Mouse (Mus musculus): ENCODE data around the gene Tctn3.
"Not testable (repeated sequence)": the region's sequence is repeated elsewhere in the genome, so short reads cannot be mapped to it uniquely, and the experiment has no call there.

Tctn3 gene

DNA sequence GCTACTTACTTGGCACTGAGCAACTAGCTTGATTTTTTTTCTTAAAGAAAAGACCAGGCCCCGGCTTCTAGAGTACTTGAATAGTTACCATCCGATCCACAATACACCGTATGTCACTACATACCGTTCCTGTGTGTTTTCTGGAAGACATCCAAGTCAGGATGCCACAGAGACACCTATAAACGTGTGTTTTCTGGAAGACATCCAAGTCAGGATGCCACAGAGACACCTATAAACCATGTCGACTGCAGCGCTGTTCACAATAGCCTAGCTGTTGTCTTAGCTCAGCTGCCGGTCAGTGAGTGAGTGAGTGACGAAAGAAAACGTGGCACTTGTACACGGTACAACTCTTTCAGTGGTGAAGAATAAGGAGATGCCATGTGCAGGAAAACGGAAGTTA is 13.9 kb upstream of the Tctn3 start:
- no peak for DNase-seq (ENCODE audit: low spot score in 2 of 2)

- not testable (repeated sequence) for DNase-seq (ENCODE audit: low spot score in 2 of 2)
These were observed 9.6 kb upstream of the Tctn3 start for GRCm38 (mm10) chr19:40621616-40622015.

DNA sequence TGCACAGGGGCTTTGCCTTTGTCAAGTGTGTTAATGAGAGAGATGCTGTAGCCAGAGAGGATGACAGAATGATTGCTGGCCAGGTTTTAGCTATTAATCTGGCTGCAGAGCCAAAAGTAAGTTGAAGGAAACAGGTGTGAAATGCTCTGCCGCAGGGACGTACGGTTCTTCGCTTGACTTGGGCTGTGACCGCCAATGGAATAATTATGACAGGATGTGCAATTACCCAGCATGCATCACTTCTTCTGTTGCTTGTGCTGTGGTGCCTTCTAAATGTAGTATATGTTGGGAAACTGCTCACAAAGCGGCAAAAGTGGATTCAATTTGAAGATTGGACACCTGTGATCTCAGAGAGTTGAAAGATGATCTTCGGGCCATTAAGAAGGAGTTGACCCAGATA is 4.0 kb upstream of the Tctn3 start:
- no peak for DNase-seq (ENCODE audit: low spot score in 2 of 2)

DNA sequence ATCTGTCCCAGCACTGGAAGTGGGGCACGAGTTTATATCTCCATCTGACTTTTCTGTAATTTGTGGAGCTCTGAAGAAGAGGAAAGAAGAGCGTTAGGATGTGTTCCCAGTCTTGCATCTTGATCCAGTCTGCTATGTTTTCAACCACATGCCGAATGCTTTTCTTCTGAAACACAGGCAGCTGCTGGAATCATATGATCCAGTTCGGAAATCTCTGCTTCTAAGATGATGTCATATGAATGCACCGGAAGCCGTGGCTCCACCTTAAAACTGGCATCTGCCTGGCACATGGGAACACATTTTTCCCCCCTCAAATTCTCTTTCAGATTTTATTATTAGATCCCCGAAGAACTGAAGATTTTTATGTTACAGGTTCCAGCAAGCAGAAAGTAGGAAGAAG is 2.8 kb upstream of the Tctn3 start:
- no peak for DNase-seq (ENCODE audit: low spot score in 2 of 2)

GRCm38 (mm10) chr19:40607676-40608075 is 4.4 kb downstream of the Tctn3 start:
- no peak for DNase-seq (ENCODE audit: low spot score in 2 of 2)

GRCm38 (mm10) chr19:40605189-40605588 is 6.8 kb downstream of the Tctn3 start:
- no peak for DNase-seq (ENCODE audit: low spot score in 2 of 2)

DNA sequence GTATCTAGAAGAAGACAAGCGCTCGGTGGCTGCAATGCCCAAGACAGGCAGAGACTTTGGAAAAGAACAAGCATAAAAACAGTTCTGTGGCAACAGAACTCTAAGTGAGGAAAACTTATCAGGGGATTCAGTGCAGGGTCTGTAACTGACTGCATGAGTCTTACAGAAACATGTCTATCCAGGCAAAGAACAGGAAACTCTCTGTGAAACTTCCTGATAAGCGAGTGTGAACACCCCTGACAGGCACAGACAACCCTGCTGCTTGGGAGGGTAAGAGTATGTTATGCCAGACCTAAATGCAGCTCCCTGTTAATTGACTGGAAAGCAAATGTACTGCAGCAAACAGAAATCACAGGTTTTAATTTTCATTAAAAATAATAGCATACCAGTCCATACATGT is 10.2 kb downstream of the Tctn3 start:
- no peak for DNase-seq (ENCODE audit: low spot score in 2 of 2)

DNA sequence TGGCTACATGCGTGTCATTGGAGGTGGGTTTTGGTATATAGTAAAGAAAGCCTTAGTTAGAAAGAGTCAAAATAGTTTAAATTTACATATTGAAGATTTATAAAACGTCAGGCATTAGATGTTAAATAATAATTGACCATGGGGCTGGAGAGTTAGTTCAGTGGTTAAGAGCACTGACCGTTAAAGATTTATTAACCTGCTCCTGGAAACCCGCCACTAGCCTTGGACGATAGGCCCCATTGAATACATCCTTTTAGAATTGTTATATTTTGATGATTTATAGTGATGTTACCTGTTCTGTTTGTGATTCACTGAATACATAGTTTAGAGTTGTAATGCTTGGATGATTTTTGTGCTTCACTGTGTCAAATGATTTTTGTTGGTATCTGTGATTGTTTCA is 11.2 kb downstream of the Tctn3 start:
- not testable (repeated sequence) for DNase-seq (ENCODE audit: low spot score in 2 of 2)

DNA sequence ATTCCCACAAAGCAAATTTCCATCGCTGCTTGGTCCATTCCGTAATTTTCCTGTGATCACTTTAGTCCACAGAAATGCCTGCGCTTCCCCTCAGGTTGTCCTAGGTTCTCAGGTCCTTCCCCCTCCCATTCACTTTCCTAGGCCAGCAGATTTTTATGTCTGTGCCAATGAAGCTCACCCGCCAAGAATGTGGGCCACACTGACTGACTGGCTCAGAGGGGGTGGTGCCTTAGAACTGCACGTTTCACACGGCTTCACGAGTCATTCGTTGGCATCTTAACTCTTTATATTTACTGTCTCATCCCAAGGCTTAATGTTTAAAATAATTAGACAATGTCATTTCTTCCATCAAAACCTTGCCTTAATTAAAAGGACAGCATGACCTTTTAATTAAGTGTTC is 16.2 kb downstream of the Tctn3 start:
- DNase-seq (ENCODE audit: low spot score in 2 of 2): no peak

DNA sequence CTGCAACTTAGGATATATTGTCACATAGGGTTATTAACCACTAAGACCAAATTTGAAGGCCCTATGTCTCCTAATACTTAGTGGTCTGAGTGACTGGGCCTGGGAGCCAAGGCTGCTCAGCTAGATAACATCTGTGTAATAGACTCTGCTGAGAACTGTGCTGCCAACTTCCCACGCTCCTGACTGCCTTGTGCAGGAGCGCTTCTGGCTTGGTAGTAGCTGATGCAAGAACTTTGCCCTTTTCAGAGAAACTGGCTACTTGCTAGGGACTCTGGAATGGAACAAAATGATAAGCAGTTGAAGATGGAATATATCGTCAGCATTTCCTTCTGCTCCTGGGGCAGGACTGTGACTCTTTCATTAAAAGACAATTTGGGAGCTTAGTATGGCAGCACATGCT is 16.8 kb downstream of the Tctn3 start:
- no peak for DNase-seq (ENCODE audit: low spot score in 2 of 2)

DNA sequence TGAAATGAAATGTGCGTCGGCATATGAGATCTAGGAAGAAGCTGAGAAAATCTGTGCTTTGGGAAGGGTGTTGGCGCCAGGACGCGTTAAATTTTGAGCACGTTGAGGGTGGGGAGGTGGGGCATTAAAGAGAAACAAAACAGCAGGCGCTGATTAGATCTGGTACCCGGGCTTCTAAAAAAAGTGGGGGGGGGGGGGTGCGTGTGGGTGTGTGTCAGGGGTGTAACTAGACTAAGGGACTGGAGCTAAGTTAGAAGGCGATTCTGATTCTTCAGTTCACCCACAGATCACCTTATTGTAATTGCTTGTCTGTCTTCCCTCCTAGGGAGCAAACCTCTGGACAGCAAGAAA is 22.5 kb downstream of the Tctn3 start:
- DNase-seq (ENCODE audit: low spot score in 2 of 2): no peak

DNA sequence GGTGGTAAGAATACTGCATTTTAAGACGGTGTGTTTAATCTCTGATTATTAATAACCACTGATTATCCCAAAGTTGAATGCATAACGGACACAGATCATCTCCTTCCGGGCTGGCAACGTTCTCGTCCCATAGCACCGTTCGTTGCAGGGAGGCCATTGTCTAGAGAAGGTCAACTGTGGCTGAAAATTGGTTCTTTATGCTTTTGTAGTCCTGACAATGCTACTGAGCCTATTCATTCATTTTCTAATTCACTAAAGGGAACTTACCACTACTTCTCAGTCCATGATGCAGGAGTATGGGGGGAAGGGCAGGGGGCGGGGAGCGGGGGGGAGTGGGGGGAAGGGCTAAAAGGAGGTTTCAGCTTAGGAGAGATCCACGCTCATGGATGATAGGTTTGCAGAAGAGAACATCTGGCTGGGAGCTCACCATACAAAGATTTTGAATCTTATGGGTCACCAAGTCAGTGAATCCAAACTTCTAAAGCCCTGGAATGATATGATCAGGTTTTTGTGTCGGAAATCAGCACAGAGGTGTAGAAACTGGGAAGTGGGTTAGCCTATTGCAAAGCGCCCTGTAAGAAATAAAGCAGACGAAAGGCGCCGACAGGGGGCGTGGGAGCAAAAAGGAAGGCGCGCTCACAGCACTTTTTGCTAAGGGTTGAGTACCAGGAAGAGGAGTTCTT is 23.0 kb downstream of the Tctn3 start:
- peak; percentile 64 to 92 for DNase-seq (ENCODE audit: low spot score in 2 of 2)

- peak; percentile 80 to 95 for DNase-seq (ENCODE audit: low spot score in 2 of 2)
These were observed 23.8 kb downstream of the Tctn3 start, which contains the start of gene Aldh18a1 for GRCm38 (mm10) chr19:40588293-40588654. TSS of gene Aldh18a1 (minus strand) at chr19:40588463.

- no peak for DNase-seq (ENCODE audit: low spot score in 2 of 2)
These were observed 24.3 kb downstream of the Tctn3 start for GRCm38 (mm10) chr19:40587491-40588292.

DNA sequence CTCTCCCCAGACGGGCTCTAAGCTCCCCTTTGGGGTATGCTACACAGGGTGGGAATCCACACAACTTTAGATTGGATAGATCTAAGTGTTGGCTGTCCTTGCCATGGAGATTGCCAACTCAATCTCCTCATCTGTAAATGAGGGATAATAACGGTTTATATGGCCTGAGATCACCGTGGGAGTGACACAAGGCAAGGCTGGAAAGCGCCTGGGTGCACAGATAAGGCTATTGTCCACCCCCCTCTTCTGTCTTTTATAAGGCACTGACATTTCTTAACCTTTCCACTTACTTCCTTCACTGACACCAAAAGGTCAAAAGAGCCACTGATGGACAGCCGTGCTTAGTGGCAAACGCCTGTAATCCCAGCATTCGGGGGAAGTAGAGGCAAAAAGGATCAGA is 25.1 kb downstream of the Tctn3 start:
- no peak for DNase-seq (ENCODE audit: low spot score in 2 of 2)

- no peak for DNase-seq (ENCODE audit: low spot score in 2 of 2)
These were observed 30.4 kb downstream of the Tctn3 start for GRCm38 (mm10) chr19:40581662-40582061.

GRCm38 (mm10) chr19:40580902-40581301 is 31.1 kb downstream of the Tctn3 start:
- DNase-seq (ENCODE audit: low spot score in 2 of 2): no peak

GRCm38 (mm10) chr19:40575438-40575837 is 36.6 kb downstream of the Tctn3 start:
- no peak for DNase-seq (ENCODE audit: low spot score in 2 of 2)

DNA sequence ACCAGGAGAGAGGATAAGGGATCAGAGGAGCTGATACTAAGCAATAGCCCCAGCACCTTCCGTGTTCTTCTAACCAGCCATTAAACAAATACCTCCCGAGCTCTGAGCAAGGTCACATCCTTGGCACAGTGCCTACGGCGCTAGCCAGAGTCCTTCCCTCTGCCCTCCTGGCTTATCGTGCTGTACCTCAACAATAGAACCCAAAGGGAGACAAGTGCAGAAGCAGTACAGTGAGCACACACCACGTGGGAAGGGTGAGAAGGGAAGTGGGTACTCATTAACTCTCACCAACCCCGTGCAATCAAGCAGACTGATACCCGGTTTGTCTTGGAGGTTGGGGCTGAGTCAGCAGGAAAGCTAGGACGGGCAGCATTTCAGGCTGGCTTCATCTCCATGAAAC is 41.3 kb downstream of the Tctn3 start:
- DNase-seq (ENCODE audit: low spot score in 2 of 2): no peak

GRCm38 (mm10) chr19:40567616-40568015 is 44.4 kb downstream of the Tctn3 start:
- DNase-seq (ENCODE audit: low spot score in 2 of 2): no peak

DNA sequence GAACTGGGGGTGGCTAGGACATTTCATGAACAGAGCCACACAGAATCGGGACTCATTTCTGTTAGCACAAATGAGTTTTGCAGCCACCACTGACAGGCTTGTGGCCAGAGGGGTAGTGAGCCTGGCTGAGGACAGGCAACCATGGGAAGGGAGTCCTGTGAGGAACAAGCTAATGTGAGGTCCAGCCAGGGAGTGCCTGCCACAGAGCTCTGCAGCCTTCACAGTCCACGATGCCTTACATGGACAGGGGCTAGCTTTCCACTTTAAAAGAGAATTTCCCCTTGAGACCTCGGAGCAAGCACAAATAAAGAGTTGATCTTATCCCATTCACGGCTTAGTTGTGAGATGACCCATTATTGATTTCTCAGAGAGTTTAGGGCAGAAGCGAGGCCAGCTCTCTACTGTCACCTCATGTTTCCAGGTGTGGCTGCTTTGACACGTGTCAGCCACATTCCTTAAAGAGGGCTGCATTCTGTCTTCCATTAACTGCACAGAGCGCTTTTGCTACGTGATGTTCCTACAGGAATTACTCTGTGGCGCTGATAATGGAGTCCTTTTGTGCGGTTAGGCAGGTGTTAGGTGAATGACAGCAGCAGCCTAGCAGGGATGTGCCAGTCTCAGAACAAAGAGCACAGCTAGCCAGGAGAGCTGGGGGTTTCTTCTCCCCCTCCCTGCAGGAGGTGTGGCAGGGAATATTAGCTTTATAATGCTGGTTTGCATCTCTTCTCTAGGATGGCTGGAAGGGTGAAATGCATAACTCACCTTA is 48.0 kb downstream of the Tctn3 start:
- DNase-seq (ENCODE audit: low spot score in 2 of 2): no peak

- not testable (repeated sequence) for DNase-seq (ENCODE audit: low spot score in 2 of 2)
These were observed 50.5 kb downstream of the Tctn3 start for GRCm38 (mm10) chr19:40561521-40561920.

GRCm38 (mm10) chr19:40556029-40556428 is 56.0 kb downstream of the Tctn3 start:
- DNase-seq (ENCODE audit: low spot score in 2 of 2): no peak
